Mouse (Mus musculus) cerebellum, postnatal 10 days (tissue): ENCODE results near the gene Pkmyt1.
A peak's percentile ranks its signal among the peaks of the same experiment; 100 is the strongest.

Source experiments
- DNase-seq, 2 experiments: peaks; one replicate each; pipeline ENCODE4 v3.0.0; 2021; ENCODE audit warnings: mixed read lengths in 2 of 2

Pkmyt1 gene

DNA sequence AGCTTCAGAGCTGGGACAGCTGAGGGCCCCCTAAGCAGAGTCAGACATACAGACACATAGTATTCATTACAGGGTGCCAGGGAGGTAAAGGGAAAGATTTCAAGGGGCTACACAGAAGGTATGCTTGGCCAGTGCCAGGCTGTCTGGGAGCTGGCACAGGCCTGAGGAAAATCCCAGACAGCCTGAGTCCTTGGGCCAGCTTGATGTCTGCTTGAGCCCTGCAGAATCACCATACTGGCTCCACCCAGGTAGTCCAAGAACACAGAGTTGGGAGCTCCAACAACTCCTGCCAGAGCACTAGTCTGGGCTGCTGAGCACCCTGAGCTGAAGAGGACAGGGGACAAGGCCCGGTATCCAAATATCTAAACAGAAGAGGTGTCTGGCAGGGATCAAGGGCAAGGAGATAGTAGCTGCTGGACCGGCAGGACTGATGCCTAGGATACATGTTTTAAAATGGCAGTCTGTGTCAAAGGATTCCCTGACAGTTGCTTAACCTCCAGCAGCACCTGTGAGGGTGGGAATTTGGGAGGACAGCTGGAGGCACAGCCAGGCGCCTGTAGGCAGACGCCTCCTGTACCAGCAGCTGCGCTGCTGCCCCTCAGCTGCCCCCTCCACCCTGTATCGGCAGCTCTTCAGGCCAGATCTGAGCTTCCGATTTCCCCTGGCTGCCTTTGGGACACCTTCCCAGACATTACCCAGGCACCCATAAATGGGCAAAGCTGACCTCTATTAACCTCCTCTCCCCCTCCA is 3.6 kb upstream of the Pkmyt1 start, which contains the start of gene 1520401A03Rik:
TSS of gene 1520401A03Rik (minus strand) at position 408 of the 750 bp plus-strand sequence.
- DNase-seq: no peak

DNA sequence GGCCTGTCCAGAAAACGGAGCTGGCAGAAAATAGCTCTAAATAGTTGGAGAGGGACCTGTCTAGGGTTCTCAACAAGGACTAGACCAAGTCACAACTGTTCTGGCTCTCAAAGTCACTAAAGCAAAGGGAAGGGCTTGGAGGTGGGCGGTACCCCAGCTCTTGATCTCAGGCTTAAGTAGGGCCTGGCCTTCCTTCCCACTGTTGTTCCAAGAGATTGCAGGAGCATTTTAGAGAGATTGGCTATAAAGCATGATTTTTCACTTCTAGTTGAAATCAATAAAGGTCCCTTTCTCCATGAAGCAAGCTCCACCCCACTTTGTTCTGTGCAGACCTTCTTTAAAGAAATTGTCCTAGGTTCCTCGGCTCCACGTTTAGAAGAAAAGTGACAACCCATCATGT is 659 bp upstream of the Pkmyt1 start:
- DNase-seq: peak in 1 of 2 experiments; percentile 30

DNA sequence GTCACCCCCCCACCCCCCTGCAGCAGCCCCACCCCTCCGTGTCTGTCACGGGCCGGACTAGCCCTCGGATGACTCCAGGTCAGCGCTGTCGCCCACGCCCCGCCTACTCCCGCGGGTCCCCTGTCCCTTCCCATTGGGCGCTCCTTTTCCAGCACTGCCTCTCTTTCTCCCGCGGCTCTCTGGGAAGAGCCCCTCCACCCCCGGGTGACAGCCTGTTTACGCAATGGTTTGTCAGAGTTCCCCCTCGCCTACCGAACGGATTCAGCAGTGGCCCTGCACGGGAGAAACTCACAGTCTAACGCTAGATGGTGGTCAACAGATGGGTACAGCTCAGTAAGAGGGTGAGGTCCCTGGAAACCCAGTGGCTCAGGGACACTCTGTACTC is 614 bp downstream of the Pkmyt1 start:
- peak; percentile 88 to 92 for DNase-seq

- no peak for DNase-seq
Observed at GRCm38 (mm10) chr17:23730441-23730840, 4.3 kb downstream of the Pkmyt1 start.

DNA sequence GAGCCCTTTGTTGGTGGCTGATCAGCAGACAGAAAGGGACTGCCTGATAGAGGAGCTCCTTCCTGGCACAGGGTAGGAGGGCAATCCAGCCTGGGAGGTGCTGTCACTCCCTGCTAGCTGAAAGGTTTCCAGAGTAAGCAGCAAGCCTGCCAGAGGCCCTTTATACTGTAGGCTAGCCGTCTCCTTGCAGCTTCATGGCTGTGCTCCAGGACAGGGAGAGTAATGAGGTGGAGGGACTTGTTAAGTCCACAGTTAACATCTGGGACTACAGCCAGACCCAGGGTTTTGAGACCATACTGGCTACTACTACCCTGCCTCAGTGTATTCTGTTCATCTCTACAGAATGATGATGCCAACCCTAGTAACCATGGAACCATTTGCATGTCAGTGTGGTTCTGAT is 8.2 kb downstream of the Pkmyt1 start:
- DNase-seq: peak in 1 of 2 experiments; percentile 33

GRCm38 (mm10) chr17:23737493-23738445 is 11.6 kb downstream of the Pkmyt1 start:
- DNase-seq: peak in 1 of 2 experiments; percentile 53

DNA sequence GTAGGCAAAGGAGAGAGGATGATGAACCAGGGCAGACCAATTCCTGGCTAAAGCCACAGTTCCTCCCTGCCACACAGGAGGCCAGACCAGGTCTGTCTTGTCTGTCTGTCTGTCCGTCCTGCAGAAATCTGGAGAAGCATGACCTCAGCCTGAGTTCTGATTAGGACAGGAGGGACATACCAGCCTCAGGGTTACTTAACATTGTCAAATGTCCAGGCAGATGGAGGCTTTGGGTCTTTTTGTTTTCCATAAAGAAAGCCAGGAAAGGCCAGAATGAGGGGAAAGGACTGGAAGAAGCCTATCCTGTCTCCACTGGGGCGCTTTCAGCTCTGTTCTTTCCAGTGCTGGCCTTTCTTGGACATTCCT is 12.7 kb downstream of the Pkmyt1 start:
- no peak for DNase-seq

DNA sequence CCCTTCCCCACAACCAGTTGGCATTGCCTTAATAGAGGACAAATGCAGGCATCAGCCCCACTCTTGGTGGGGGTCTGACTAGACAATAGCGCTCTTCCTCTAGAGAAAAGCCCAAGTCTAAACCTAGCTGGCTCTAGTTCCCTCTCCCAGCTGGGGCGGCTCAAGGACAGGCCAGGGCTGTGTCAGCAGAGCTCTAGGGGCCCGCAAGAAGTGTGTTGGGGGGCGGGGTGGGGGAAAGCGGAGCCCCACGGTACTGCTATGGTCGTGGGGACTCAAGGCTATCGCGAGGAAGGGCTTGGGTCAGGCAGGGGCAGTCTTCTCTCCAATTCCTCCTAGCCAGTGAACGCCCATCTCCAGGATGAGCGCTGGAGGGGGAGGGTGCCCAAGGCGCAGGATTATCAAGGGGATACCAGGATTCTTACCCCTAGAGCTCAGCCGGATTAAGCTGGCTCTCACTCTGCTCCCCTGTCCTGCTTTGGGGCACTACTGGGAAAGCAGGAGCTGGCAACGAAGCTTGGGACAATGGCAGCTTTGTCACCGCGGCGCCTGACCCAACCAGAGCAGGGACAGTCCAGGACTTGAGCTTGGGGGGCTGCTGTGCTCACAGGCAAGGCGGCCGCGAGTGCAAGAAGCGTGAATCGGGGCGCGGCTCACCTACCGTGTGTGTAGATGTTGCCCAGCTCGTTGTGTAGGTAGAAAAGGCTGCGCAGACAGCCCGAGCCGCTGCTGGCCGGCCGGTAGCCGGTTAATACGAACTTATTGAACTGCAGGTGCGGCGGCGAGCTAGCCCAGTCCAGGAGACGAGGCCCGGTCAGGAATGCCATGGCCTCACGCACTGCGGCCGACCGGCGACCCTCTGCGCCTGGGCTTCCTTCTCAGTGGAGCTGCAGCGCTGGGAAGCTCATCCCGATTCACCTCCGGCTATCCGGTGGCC is 13.3 kb downstream of the Pkmyt1 start:
- peak; percentile 58 to 63 for DNase-seq

- peak; percentile 93 to 95 for DNase-seq
Observed at GRCm38 (mm10) chr17:23740136-23740584, 14.0 kb downstream of the Pkmyt1 start.

GRCm38 (mm10) chr17:23740598-23741021 is 14.5 kb downstream of the Pkmyt1 start, which contains the start of gene Paqr4:
Gene Paqr4 (minus strand): TSS chr17:23740867.
- DNase-seq: peak; percentile 48 to 58

GRCm38 (mm10) chr17:23741359-23742209 is 15.4 kb downstream of the Pkmyt1 start:
- no peak for DNase-seq

DNA sequence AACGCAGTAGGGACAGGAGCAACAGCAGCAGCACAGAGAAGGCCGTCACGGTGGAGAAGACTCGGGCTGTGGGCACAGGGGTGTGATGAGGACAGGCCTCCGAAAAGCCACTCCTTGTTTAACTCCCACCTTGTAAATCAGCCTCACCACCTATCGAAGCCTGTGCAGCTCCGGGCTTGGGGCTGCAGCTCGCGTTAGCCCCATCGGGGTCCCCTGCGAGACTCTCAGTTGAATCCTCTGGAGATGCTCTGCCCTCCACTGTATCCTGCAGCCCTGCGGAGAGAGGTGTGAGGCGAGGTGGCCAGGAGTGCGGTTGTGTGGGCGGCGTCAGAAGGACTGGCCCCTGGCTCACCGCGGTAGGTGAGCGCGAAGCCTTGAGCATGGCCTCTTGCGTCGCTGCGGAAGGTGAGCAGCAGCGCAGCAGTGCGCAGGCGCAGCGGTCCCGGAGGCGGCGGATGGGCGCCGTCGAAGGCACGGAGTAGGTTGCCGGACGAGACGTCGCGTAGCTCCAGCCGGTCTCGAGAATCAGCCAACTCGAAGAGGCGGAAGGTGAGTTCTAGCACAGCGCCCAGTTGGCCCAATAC is 16.2 kb downstream of the Pkmyt1 start:
- DNase-seq: peak; percentile 50 to 54

GRCm38 (mm10) chr17:23742941-23743340 is 16.8 kb downstream of the Pkmyt1 start:
- no peak for DNase-seq

DNA sequence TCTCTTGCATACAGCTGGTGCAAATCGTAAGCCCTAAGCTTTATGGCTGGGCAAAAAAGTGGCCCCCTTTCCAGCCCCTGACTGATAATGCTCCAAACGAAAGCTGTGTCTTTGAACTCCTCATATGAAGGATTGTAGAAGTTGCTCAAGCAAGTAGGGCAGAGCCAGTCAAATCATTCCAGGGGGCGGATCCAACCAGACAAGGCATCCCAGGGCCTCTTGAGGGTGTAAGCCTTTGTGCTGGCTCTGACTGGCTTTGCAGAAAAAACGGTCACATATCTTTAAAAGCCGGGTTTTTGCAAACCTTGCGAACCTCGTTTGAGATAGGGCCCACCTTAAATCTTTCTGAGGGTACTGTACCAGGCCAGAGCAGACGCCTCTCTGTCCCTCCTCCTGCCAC is 17.9 kb downstream of the Pkmyt1 start:
- no peak for DNase-seq

DNA sequence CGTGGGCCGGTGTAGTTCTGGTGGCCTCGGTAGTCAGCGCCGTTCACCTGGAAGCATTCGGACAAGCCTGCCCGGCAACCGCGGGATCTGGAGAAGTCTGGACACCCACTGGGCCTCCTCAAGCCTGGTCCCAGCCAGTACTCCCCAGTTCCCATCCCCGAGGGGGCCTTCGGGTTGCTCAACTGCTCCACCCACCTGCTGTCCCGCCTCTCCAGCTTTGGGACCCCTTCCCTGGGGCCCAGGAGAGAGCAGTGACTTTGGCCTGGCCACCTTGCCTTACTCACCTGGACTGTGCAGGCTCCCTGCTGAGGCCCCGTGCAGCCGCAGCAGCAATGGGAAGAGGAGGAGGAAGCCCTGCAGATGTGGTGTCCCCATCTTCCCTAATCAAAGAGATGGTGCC is 18.5 kb downstream of the Pkmyt1 start:
- no peak for DNase-seq

DNA sequence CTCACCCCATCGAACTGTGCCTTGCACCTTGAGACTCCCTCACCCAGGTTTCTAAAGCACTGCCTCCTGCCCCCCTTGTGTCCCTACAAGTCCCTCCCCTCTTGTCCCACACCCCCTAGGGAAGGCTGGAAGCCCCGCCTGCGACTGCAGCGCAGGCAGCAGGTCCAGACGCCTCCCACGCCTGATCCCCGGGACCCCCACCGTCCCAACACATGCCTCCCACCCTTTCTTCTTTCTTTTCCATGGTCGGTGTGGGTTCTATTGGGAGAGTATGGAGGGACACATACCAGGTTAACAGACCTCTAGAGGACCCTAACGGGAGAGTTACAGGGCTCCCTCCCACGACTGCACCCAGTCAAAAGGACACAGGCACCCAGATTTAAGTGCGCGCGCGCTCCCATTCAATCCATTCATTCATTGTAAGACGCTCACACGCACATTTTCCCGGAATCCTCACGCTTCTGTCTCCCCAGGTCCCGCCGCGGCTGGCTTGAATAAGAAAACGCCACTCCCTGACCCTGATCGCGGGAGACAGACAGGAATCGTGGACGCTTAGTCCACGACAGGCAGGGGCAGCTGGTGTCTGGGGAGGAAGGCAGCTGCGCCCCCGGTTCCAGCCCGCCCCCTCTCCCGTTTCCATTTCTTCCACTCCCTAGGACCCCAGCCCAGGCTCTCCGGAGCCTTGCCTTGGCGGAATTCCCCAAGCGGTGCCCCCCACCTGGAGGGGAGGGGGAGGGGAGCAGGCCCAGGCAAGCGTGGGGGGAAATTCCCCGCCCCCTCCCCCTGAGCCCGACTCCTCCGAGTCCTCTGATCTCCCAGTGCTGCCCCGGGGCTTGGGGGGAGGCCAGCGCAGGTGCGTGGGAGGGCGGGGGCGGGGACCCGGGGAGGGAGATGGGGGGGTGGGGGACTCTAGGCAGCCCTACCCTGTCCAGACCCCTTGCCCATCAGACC is 19.4 kb downstream of the Pkmyt1 start, which contains the start of gene Kremen2:
TSS of gene Kremen2 (minus strand) at position 533 of the 951 bp plus-strand sequence.
- DNase-seq: peak in 1 of 2 experiments; percentile 43

DNA sequence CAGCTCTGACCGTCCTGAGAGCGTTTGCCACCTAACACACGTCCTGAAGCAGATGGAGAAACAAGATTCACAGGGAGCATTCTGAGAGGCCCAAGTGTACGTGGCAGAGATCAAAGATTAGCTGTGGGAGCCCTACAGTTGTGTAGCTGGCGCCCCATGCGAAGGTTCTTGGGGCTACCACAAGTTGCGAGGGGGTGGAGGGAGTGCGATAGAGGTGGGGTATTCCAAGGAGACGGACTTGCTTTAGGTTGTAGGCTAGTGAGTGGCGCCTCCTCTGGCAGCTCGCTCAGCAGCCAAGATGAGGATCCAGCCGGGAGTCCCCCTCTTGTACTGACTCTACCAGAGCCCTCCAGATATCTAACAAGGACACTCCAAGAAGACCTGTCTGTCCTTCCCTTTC is 20.2 kb downstream of the Pkmyt1 start:
- peak; percentile 40 to 50 for DNase-seq

GRCm38 (mm10) chr17:23746767-23747166 is 20.6 kb downstream of the Pkmyt1 start:
- DNase-seq: no peak

GRCm38 (mm10) chr17:23747471-23747870 is 21.3 kb downstream of the Pkmyt1 start:
- no peak for DNase-seq

GRCm38 (mm10) chr17:23748026-23748425 is 21.9 kb downstream of the Pkmyt1 start:
- DNase-seq: no peak
